In genomic region chr2:165211426-165212079, GRCm38 (mm10) we compare ENCODE assay signal across 11 mouse cellular contexts. TPM values are rescaled to one million over a fixed set of nuclear protein-coding genes. Genes with fewer than 3 reads are reported as not detected.
DNase-seq lines count a peak whose midpoint lies in the region; ATAC-seq and TF ChIP-seq lines count a peak whose summit lies in the region.
"Had no signal": no experiment of that assay in that cellular context is flagged by ENCODE, and none has a peak within 500 bp of the region (broad histone marks: within the 10 kb centered on the region; RNA-seq: fewer than 3 reads in every experiment).

No protein-coding gene starts in this region.

- H3K36me3 ChIP-seq in kidney, embryonic 16.5 days (ENCODE audit: insufficient read depth, low read length) = no peaks in the 10 kb centered on the region
- no peaks in the 10 kb centered on the region for H3K36me3 ChIP-seq in forebrain, embryonic 11.5 days (ENCODE audit: control insufficient read depth, insufficient read depth, low read length)
- H3K36me3 ChIP-seq in limb, embryonic 10.5 days = no peaks in the 10 kb centered on the region
- H3K36me3 ChIP-seq in heart, embryonic 11.5 days (ENCODE audit: control insufficient read depth, insufficient read depth, low read length) = no peaks in the 10 kb centered on the region
- H3K36me3 ChIP-seq: embryonic facial prominence, embryonic 13.5 days had no signal

- H3K9me3 ChIP-seq in kidney, embryonic 16.5 days (ENCODE audit: low read length) = no peaks in the 10 kb centered on the region
- H3K9me3 ChIP-seq in forebrain, embryonic 11.5 days (ENCODE audit: control insufficient read depth, low read length) = no peaks in the 10 kb centered on the region
- no peaks in the 10 kb centered on the region for H3K9me3 ChIP-seq in limb, embryonic 10.5 days (replicated peaks)
- H3K9me3 ChIP-seq in heart, embryonic 11.5 days (replicated peaks; ENCODE audit: control insufficient read depth, low read length) = no peaks in the 10 kb centered on the region
- H3K9me3 ChIP-seq: embryonic facial prominence, embryonic 13.5 days had no signal

- H3K4me1 ChIP-seq in kidney, embryonic 16.5 days (ENCODE audit: insufficient read depth, low read length) = peaks cover 23% of the 10 kb centered on the region
- peaks cover 31% of the 10 kb centered on the region for H3K4me1 ChIP-seq in forebrain, embryonic 11.5 days (replicated peaks; ENCODE audit: control insufficient read depth, insufficient read depth, low read length)
- H3K4me1 ChIP-seq in limb, embryonic 10.5 days = peaks cover 52% of the 10 kb centered on the region
- peaks cover 56% of the 10 kb centered on the region for H3K4me1 ChIP-seq in olfactory bulb, adult 2 months (ENCODE audit: control insufficient read depth, insufficient read depth, low read length)
- H3K4me1 ChIP-seq in heart, embryonic 11.5 days (ENCODE audit: control insufficient read depth, insufficient read depth, low read length) = peaks cover 9% of the 10 kb centered on the region; the same call in 1 of the 2 replicates

- H3K4me2 ChIP-seq in kidney, embryonic 16.5 days (replicated peaks; ENCODE audit: low read depth, low read length) = peak overlapping the region; percentile 22; the same call in 1 of the 2 replicates
- H3K4me2 ChIP-seq in forebrain, embryonic 11.5 days (ENCODE audit: low read depth, low read length, severe bottlenecking) = peak overlapping the region; percentile 46
- H3K4me2 ChIP-seq in heart, embryonic 11.5 days = no peak overlapping the region

- 0 out of 2 replicates have a peak, but pooled peaks have one; percentile 13 for ATAC-seq in kidney, embryonic 16.5 days (ENCODE audit: low FRiP score, low TSS enrichment)
- peak; percentile 28 for ATAC-seq in forebrain, embryonic 11.5 days (replicated peaks; ENCODE audit: low FRiP score)
- no peak for ATAC-seq in heart, embryonic 11.5 days (replicated peaks; ENCODE audit: insufficient number of reproducible peaks, low FRiP score, low TSS enrichment)

- no peak for TF ChIP-seq POLR2A in olfactory bulb, adult 2 months (IDR thresholded peaks at IDR 0.05; ENCODE audit: insufficient read depth, low read depth, low read length)

- H3K4me3 ChIP-seq in kidney, embryonic 16.5 days (ENCODE audit: low read length) = no peak overlapping the region
- peak overlapping the region; percentile 12; the same call in 1 of the 2 replicates for H3K4me3 ChIP-seq in forebrain, embryonic 11.5 days (ENCODE audit: low read depth, low read length)
- H3K4me3 ChIP-seq in limb, embryonic 10.5 days = peak overlapping the region; percentile 39
- 0 out of 2 replicates have a peak overlapping the region, but pooled peaks have one; percentile 8 for H3K4me3 ChIP-seq in olfactory bulb, adult 2 months (ENCODE audit: insufficient read depth, low read depth, low read length)
- H3K4me3 ChIP-seq in heart, embryonic 11.5 days (ENCODE audit: low read depth, low read length) = no peak overlapping the region
- H3K4me3 ChIP-seq: embryonic facial prominence, embryonic 13.5 days had no signal

- peaks cover 85% of the 10 kb centered on the region for H3K27me3 ChIP-seq in kidney, embryonic 16.5 days (ENCODE audit: insufficient read depth, low read length)
- peaks cover 14% of the 10 kb centered on the region; the same call in 1 of the 2 replicates for H3K27me3 ChIP-seq in forebrain, embryonic 11.5 days (ENCODE audit: control insufficient read depth, insufficient read depth, low read length)
- H3K27me3 ChIP-seq in limb, embryonic 10.5 days (ENCODE audit: low read depth, poor library complexity, severe bottlenecking) = peaks cover 98% of the 10 kb centered on the region
- H3K27me3 ChIP-seq in heart, embryonic 11.5 days (ENCODE audit: control insufficient read depth, insufficient read depth, low read length) = peaks cover 79% of the 10 kb centered on the region

- no peak overlapping the region for H3K9ac ChIP-seq in kidney, embryonic 16.5 days (replicated peaks; ENCODE audit: low read length)
- peak overlapping the region; percentile 17; the same call in 1 of the 2 replicates for H3K9ac ChIP-seq in forebrain, embryonic 11.5 days (ENCODE audit: low read length)
- no peak overlapping the region for H3K9ac ChIP-seq in heart, embryonic 11.5 days (ENCODE audit: low read depth, low read length)
- H3K9ac ChIP-seq: embryonic facial prominence, embryonic 13.5 days had no signal

- TF ChIP-seq CTCF in olfactory bulb, adult 2 months (IDR thresholded peaks at IDR 0.05; ENCODE audit: insufficient read depth, low read depth, low read length) = no peak

- under 1% methylated on average over 17 of the region's 20 CpGs for WGBS in kidney, embryonic 16.5 days
- 0% methylated on average over 20 of the region's 20 CpGs for WGBS in forebrain, embryonic 11.5 days
- 1% methylated on average over 20 of the region's 20 CpGs for WGBS in limb, embryonic 10.5 days
- 8% methylated on average over 20 of the region's 20 CpGs for WGBS in olfactory bulb, adult 2 months
- 1% methylated on average over 20 of the region's 20 CpGs for WGBS in heart, embryonic 11.5 days (ENCODE audit: insufficient replicate concordance)

- DNase-seq in kidney, adult 18-20 months = no peak
- peak; percentile 57 for DNase-seq in forebrain, embryonic 11.5 days (ENCODE audit: low spot score)
- DNase-seq in limb, embryonic 10.5 days (ENCODE audit: low spot score) = peak; percentile 50
- DNase-seq in ovary, postnatal 10 days (ENCODE audit: low spot score) = no peak
- DNase-seq in right cerebral cortex, adult 2 months (ENCODE audit: low spot score in 2 of 2) = no peak

- no peak overlapping the region for H3K27ac ChIP-seq in kidney, embryonic 16.5 days (ENCODE audit: low read length)
- H3K27ac ChIP-seq in forebrain, embryonic 11.5 days (ENCODE audit: low read depth, low read length) = no peak overlapping the region; the same call in 1 of the 2 replicates
- H3K27ac ChIP-seq in limb, embryonic 10.5 days = peak overlapping the region; percentile 58; the same call in 1 of the 2 replicates
- H3K27ac ChIP-seq in olfactory bulb, adult 2 months (ENCODE audit: insufficient read depth, low read depth, low read length) = peak overlapping the region; percentile 65
- H3K27ac ChIP-seq in heart, embryonic 11.5 days (ENCODE audit: low read depth, low read length) = no peak overlapping the region
- H3K27ac ChIP-seq: embryonic facial prominence, embryonic 13.5 days; macrophage had no signal

RNA-seq across cellular contexts. Expression of gene Cdh22, which starts 23.1 kb away (rescaled TPM):
- polyA plus RNA-seq in kidney, embryonic 16.5 days (2015; fragmentation: Nextera tagmentation; extraction: Ambion mirVana) = 0.77 and 0.98 TPM in 2 replicates
- 6.2 and 6.3 TPM in 2 replicates for polyA plus RNA-seq in forebrain, embryonic 11.5 days (2014; fragmentation: Nextera tagmentation; extraction: Ambion mirVana)
- polyA plus RNA-seq in limb, embryonic 10.5 days (2016; fragmentation: Nextera tagmentation; extraction: Ambion mirVana) = 0.46 and 0.94 TPM in 2 replicates
- polyA plus RNA-seq in olfactory bulb, adult 2 months (2012; ENCODE audit: insufficient read depth, insufficient read length, low replicate concordance, missing spikeins) = not detected in 2 replicates
- 0.06 and 0.16 TPM in 2 replicates for polyA plus RNA-seq in heart, embryonic 11.5 days (2014; fragmentation: Nextera tagmentation; extraction: Ambion mirVana)
- polyA plus RNA-seq: liver, adult 2 months; macrophage had no signal

Comparison
In these comparisons a context has a peak if more than half of its experiments do, and no peak if none do; other contexts are left out.
1. H3K27ac ChIP-seq: peak in limb, embryonic 10.5 days (single experiment) and olfactory bulb, adult 2 months (single experiment); none in kidney, embryonic 16.5 days (single experiment), forebrain, embryonic 11.5 days (single experiment) and heart, embryonic 11.5 days (single experiment).
2. H3K4me3 ChIP-seq: peak in forebrain, embryonic 11.5 days (single experiment), limb, embryonic 10.5 days (single experiment) and olfactory bulb, adult 2 months (single experiment); none in kidney, embryonic 16.5 days (single experiment) and heart, embryonic 11.5 days (single experiment).
3. DNase-seq: peak in forebrain, embryonic 11.5 days (single experiment) and limb, embryonic 10.5 days (single experiment); none in kidney, adult 18-20 months (single experiment), ovary, postnatal 10 days (single experiment) and right cerebral cortex, adult 2 months (0 of 2).